Mouse (Mus musculus): ENCODE data around the gene Fgfr2.

- no peak for TF ChIP-seq CTCF (conservative IDR thresholded peaks at IDR 0.05; ENCODE audit: low read length)
- no peak for TF ChIP-seq POU5F1 (IDR thresholded peaks at IDR 0.05; ENCODE audit: borderline replicate concordance, low read length)
- no peak for TF ChIP-seq NANOG (IDR thresholded peaks at IDR 0.05; ENCODE audit: borderline replicate concordance, low read length)
These were observed 50.0 kb downstream of the Fgfr2 start for GRCm38 (mm10) chr7:133073147-133073651.

Data from E14TG2a.4 (cell line).